In the genomic region with DNA sequence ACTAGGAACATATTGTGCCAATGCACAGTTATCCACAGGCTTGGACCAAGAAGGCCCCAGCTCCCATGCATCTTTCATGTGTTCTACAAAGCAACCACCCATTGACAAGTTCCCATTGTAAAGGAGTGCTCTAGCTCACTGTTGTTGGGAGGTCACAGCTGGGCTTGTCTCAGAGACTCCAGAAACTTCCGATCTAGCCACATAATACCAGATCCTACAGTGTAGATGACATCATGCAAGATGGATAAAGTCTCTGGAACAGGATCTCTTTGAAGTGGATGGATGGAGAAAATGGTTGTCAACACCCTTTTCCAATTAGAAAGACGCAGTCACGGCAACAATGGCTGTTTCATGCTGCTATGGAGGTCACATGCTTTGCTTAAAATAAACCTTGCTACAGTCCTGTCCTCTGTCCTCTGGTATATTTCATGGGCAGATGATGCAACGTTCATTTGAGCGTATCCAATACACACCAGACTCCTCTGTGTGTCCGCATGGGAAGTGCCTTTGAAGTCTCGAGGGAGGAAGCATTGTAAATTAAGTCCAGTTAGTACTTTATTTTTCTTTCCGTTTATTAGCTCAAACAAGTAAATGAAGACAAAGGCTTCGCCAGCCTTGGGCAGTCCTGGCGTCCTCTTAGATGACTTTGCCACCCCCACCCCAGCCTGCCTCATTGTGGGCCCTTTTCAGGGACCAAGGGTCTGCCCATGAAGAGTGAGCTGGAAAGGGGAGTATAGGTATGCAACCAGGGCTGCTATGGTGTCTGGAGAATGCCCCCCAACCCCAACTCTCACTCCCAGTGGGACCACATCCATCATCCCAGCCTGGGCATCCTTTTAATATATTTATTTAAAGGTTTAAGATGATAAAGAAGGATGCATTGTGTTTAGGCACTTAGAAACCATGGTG, we compare ENCODE assay signal across 32 mouse cellular contexts.
A peak's percentile ranks its signal among the peaks of the same experiment; 100 is the strongest.
DNase-seq lines count a peak whose midpoint lies in the region; ATAC-seq and TF ChIP-seq lines count a peak whose summit lies in the region.
"Had no signal": no experiment of that assay in that cellular context is flagged by ENCODE, and none has a peak within 500 bp of the region (broad histone marks: within the 10 kb centered on the region; RNA-seq: fewer than 3 reads in every experiment).

No protein-coding gene starts in this region.

- 36% methylated on average over 10 of the region's 10 CpGs for WGBS in heart, embryonic 14.5 days
- 22% methylated on average over 10 of the region's 10 CpGs for WGBS in kidney, postnatal 0 days
- WGBS in embryonic facial prominence, embryonic 14.5 days: 37% methylated on average over 10 of the region's 10 CpGs

- DNase-seq in embryo, embryonic 10.5 days (ENCODE audit: low spot score): peak; percentile 28
- no peak for DNase-seq in embryo, embryonic 11 days
- no peak for DNase-seq in heart, adult 8-10 months (ENCODE audit: low spot score)
- peak; percentile 75 for DNase-seq in kidney, postnatal 0 days (ENCODE audit: low spot score)
- DNase-seq in kidney, postnatal 36 days: no peak
- peak; percentile 69 for DNase-seq in embryonic facial prominence, embryonic 14.5 days (ENCODE audit: low spot score)
- DNase-seq in thymus, postnatal 4 days: no peak
- DNase-seq: adrenal gland, adult 8-10 months; cerebellum, adult 8-10 months; cerebellum, postnatal 36 days; gastrocnemius, postnatal 10 days; kidney, postnatal 25 days; lung, adult 2 months; lung, postnatal 10 days; right cerebral cortex, adult 18-20 months; spleen, adult 18-20 months; thymus, postnatal 14 days had no signal

- no peaks in the 10 kb centered on the region for H3K36me3 ChIP-seq in heart, embryonic 14.5 days (ENCODE audit: control insufficient read depth, insufficient read depth, low read length)
- no peaks in the 10 kb centered on the region for H3K36me3 ChIP-seq in kidney, postnatal 0 days (ENCODE audit: insufficient read depth, low read length)
- H3K36me3 ChIP-seq in embryonic facial prominence, embryonic 14.5 days (ENCODE audit: control insufficient read depth, insufficient read depth, low read length): peaks cover 45% of the 10 kb centered on the region
- H3K36me3 ChIP-seq: forebrain, embryonic 10.5 days; heart, embryonic 15.5 days; midbrain, embryonic 10.5 days; neural tube, embryonic 12.5 days had no signal

- H3K4me3 ChIP-seq in heart, embryonic 14.5 days (ENCODE audit: control insufficient read depth in 1 of 2, insufficient read depth in 1 of 2, low read depth in 1 of 2, low read length in 2 of 2): no peak overlapping the region
- no peak overlapping the region for H3K4me3 ChIP-seq in kidney, postnatal 0 days (replicated peaks; ENCODE audit: low read depth, low read length)
- H3K4me3 ChIP-seq in embryonic facial prominence, embryonic 14.5 days (ENCODE audit: low read depth, low read length): no peak overlapping the region
- H3K4me3 ChIP-seq: forebrain, embryonic 10.5 days; heart, embryonic 15.5 days; layer of hippocampus, adult 2 months; left cerebral cortex, adult 2 months; limb, embryonic 15.5 days; midbrain, embryonic 10.5 days; myocyte; neural tube, embryonic 12.5 days had no signal

- H3K4me2 ChIP-seq in heart, embryonic 14.5 days (ENCODE audit: low read length): no peak overlapping the region
- H3K4me2 ChIP-seq in kidney, postnatal 0 days (ENCODE audit: low read length): no peak overlapping the region
- H3K4me2 ChIP-seq in embryonic facial prominence, embryonic 14.5 days (ENCODE audit: low read depth, low read length): no peak overlapping the region
- H3K4me2 ChIP-seq: heart, embryonic 15.5 days; hindbrain, embryonic 14.5 days; limb, embryonic 15.5 days; neural tube, embryonic 12.5 days had no signal

- H3K9ac ChIP-seq in heart, embryonic 14.5 days (ENCODE audit: low read length): no peak overlapping the region
- no peak overlapping the region for H3K9ac ChIP-seq in kidney, postnatal 0 days (ENCODE audit: low read depth, low read length)
- H3K9ac ChIP-seq in embryonic facial prominence, embryonic 14.5 days (ENCODE audit: low read depth, low read length): no peak overlapping the region
- H3K9ac ChIP-seq: heart, embryonic 15.5 days; hindbrain, embryonic 14.5 days; limb, embryonic 15.5 days; liver, embryonic 14.5 days; neural tube, embryonic 12.5 days had no signal

- ATAC-seq in heart, embryonic 14.5 days (ENCODE audit: insufficient number of reproducible peaks, insufficient read depth, low FRiP score, low read depth): 0 out of 2 replicates have a peak, but pooled peaks have one; percentile 7
- peak; percentile 81; the same call in 1 of the 2 replicates for ATAC-seq in kidney, postnatal 0 days (replicated peaks; ENCODE audit: low FRiP score, low read depth)
- ATAC-seq in embryonic facial prominence, embryonic 14.5 days (ENCODE audit: low read depth): peak; percentile 70; the same call in 1 of the 2 replicates
- ATAC-seq: forebrain, embryonic 16.5 days; intestine, postnatal 0 days; midbrain, embryonic 16.5 days had no signal

- H3K4me1 ChIP-seq in heart, embryonic 14.5 days (ENCODE audit: control insufficient read depth in 2 of 2, insufficient read depth in 2 of 2, low read length in 2 of 2): peaks cover 5 to 9% of the 10 kb centered on the region in 2 experiments; a peak in 3 of 4 replicates
- H3K4me1 ChIP-seq in kidney, postnatal 0 days (replicated peaks; ENCODE audit: insufficient read depth, low read length): no peaks in the 10 kb centered on the region
- 0 out of 2 replicates have a peak, but pooled peaks cover 6% of the 10 kb centered on the region for H3K4me1 ChIP-seq in embryonic facial prominence, embryonic 14.5 days (ENCODE audit: control insufficient read depth, insufficient read depth, low read length)
- H3K4me1 ChIP-seq: midbrain, embryonic 10.5 days; neural tube, embryonic 12.5 days had no signal

- H3K9me3 ChIP-seq in heart, embryonic 14.5 days (ENCODE audit: control insufficient read depth, low read length): no peaks in the 10 kb centered on the region
- H3K9me3 ChIP-seq in kidney, postnatal 0 days (replicated peaks; ENCODE audit: low read length): no peaks in the 10 kb centered on the region
- no peaks in the 10 kb centered on the region for H3K9me3 ChIP-seq in embryonic facial prominence, embryonic 14.5 days (ENCODE audit: control insufficient read depth, low read length)
- H3K9me3 ChIP-seq: forebrain, embryonic 10.5 days; heart, embryonic 15.5 days; limb, embryonic 15.5 days; midbrain, embryonic 10.5 days; neural tube, embryonic 12.5 days had no signal

- H3K27me3 ChIP-seq in heart, embryonic 14.5 days (ENCODE audit: control insufficient read depth, insufficient read depth, low read length): no peaks in the 10 kb centered on the region
- no peaks in the 10 kb centered on the region for H3K27me3 ChIP-seq in kidney, postnatal 0 days (ENCODE audit: insufficient read depth, low read length)
- H3K27me3 ChIP-seq in embryonic facial prominence, embryonic 14.5 days (replicated peaks; ENCODE audit: control insufficient read depth, insufficient read depth, low read length): no peaks in the 10 kb centered on the region
- H3K27me3 ChIP-seq: CH12.LX; heart, embryonic 15.5 days; limb, embryonic 15.5 days; neural tube, embryonic 12.5 days had no signal

- H3K27ac ChIP-seq in heart, embryonic 14.5 days (replicated peaks in 1 of 2; ENCODE audit: control insufficient read depth in 1 of 2, insufficient read depth in 1 of 2, low read depth in 2 of 2, low read length in 2 of 2): no peak overlapping the region
- H3K27ac ChIP-seq in kidney, postnatal 0 days: no peak overlapping the region
- H3K27ac ChIP-seq in embryonic facial prominence, embryonic 14.5 days (replicated peaks; ENCODE audit: low read depth, low read length): no peak overlapping the region
- H3K27ac ChIP-seq: forebrain, embryonic 10.5 days; heart, embryonic 15.5 days; hindbrain, embryonic 14.5 days; layer of hippocampus, adult 2 months; left cerebral cortex, adult 2 months; limb, embryonic 15.5 days; liver, embryonic 14.5 days; midbrain, embryonic 10.5 days; neural tube, embryonic 12.5 days had no signal

- no peak for TF ChIP-seq CTCF in kidney, postnatal 0 days (IDR thresholded peaks at IDR 0.05; ENCODE audit: low read depth)

Comparison
In these comparisons a context has a peak if more than half of its experiments do, and no peak if none do; other contexts are left out.
1. DNase-seq: peak in embryo, embryonic 10.5 days (single experiment), kidney, postnatal 0 days (single experiment) and embryonic facial prominence, embryonic 14.5 days (single experiment); none in embryo, embryonic 11 days (single experiment), heart, adult 8-10 months (single experiment), kidney, postnatal 36 days (0 of 2) and thymus, postnatal 4 days (single experiment).
2. ATAC-seq: peak in every context shown above with its lines; median percentile 81 in kidney, postnatal 0 days; 70 in embryonic facial prominence, embryonic 14.5 days; 7 in heart, embryonic 14.5 days.